ENCODE assay signal across 19 mouse cellular contexts in the genomic region with DNA sequence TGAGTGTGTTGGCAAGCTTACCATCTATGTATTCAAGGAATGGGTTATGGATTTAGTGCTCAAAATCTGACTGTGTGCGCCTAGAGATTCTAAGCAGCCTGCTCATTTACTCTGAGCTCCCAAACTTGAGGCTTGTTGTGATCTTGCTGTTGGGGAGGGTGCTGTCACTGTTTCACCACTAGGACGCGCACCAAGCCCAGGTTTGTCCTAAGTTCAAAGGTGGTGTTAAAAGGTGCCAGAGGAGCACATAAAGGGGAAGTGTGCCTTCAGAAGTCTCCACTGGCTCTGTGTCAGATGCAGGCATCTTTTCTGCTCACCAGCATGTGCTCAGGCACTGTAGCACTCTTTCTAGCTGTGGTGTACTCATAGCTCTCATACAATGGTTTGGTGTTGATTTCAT. TPM values are rescaled to one million over a fixed set of nuclear protein-coding genes. Genes with fewer than 3 reads are reported as not detected.
DNase-seq lines count a peak whose midpoint lies in the region; ATAC-seq and TF ChIP-seq lines count a peak whose summit lies in the region.
"Had no signal": no experiment of that assay in that cellular context is flagged by ENCODE, and none has a peak within 500 bp of the region (broad histone marks: within the 10 kb centered on the region; RNA-seq: fewer than 3 reads in every experiment).

No protein-coding gene starts in this region.

- no peak for ATAC-seq in midbrain, embryonic 13.5 days
- ATAC-seq: forebrain, embryonic 14.5 days; intestine, embryonic 15.5 days; midbrain, embryonic 16.5 days had no signal

- no peak overlapping the region for H3K4me3 ChIP-seq in ES-Bruce4 (ENCODE audit: low read depth, low read length)
- H3K4me3 ChIP-seq in midbrain, embryonic 13.5 days (replicated peaks) = no peak overlapping the region
- H3K4me3 ChIP-seq: gastrocnemius, adult 2 months; intestine, embryonic 15.5 days; neural tube, embryonic 13.5 days had no signal

- no peak for TF ChIP-seq EP300 in ES-Bruce4 (IDR thresholded peaks at IDR 0.05; ENCODE audit: insufficient read depth, low read depth, low read length)

- peak; percentile 1 to 5 for DNase-seq in kidney, postnatal 4 days
- DNase-seq in kidney, adult 18-20 months = no peak
- DNase-seq in lung, postnatal 36 days = peak; percentile 10
- DNase-seq in thymus, postnatal 14 days = peak; percentile 42
- no peak for DNase-seq in urinary bladder, adult 2 months (ENCODE audit: low spot score)
- DNase-seq in embryo, embryonic 9.5 days (ENCODE audit: extremely low spot score) = no peak
- DNase-seq: cerebellum, adult 11 months; gastrocnemius, adult 2 months had no signal

- no peaks in the 10 kb centered on the region for H3K36me3 ChIP-seq in ES-Bruce4 (ENCODE audit: control insufficient read depth, insufficient read depth, low read length, poor library complexity, severe bottlenecking)
- H3K36me3 ChIP-seq in midbrain, embryonic 13.5 days = no peaks in the 10 kb centered on the region
- H3K36me3 ChIP-seq: intestine, embryonic 15.5 days; neural tube, embryonic 13.5 days had no signal

- H3K4me2 ChIP-seq in midbrain, embryonic 13.5 days (replicated peaks) = no peak overlapping the region
- H3K4me2 ChIP-seq: intestine, embryonic 15.5 days; neural tube, embryonic 13.5 days had no signal

- TF ChIP-seq POLR2A in ES-Bruce4 (IDR thresholded peaks at IDR 0.05; ENCODE audit: insufficient read depth, low read length) = no peak

- 62% methylated on average over 3 of the region's 3 CpGs for WGBS in midbrain, embryonic 13.5 days

- H3K27ac ChIP-seq in ES-Bruce4 (ENCODE audit: insufficient read depth, low read length) = no peak overlapping the region
- no peak overlapping the region for H3K27ac ChIP-seq in midbrain, embryonic 13.5 days
- H3K27ac ChIP-seq: gastrocnemius, adult 2 months; intestine, embryonic 15.5 days; neural tube, embryonic 13.5 days had no signal

- no peak overlapping the region for H3K9ac ChIP-seq in ES-Bruce4 (ENCODE audit: low read depth, poor library complexity, severe bottlenecking)
- H3K9ac ChIP-seq in midbrain, embryonic 13.5 days (replicated peaks) = no peak overlapping the region
- H3K9ac ChIP-seq: intestine, embryonic 15.5 days; neural tube, embryonic 13.5 days had no signal

- no peaks in the 10 kb centered on the region for H3K4me1 ChIP-seq in ES-Bruce4 (ENCODE audit: control insufficient read depth, insufficient read depth, low read length)
- H3K4me1 ChIP-seq in midbrain, embryonic 13.5 days (replicated peaks) = no peaks in the 10 kb centered on the region
- H3K4me1 ChIP-seq: intestine, embryonic 15.5 days; neural tube, embryonic 13.5 days had no signal

- no peaks in the 10 kb centered on the region for H3K27me3 ChIP-seq in ES-Bruce4 (ENCODE audit: control insufficient read depth, insufficient read depth, low read length, poor library complexity, severe bottlenecking)
- no peaks in the 10 kb centered on the region for H3K27me3 ChIP-seq in midbrain, embryonic 13.5 days
- H3K27me3 ChIP-seq: intestine, embryonic 15.5 days; neural tube, embryonic 13.5 days had no signal

- no peaks in the 10 kb centered on the region for H3K9me3 ChIP-seq in ES-Bruce4 (replicated peaks; ENCODE audit: control insufficient read depth, insufficient read depth, low read length, poor library complexity, severe bottlenecking)
- no peaks in the 10 kb centered on the region for H3K9me3 ChIP-seq in midbrain, embryonic 13.5 days
- H3K9me3 ChIP-seq: intestine, embryonic 15.5 days; neural tube, embryonic 13.5 days had no signal

- TF ChIP-seq CTCF in ES-Bruce4 (IDR thresholded peaks at IDR 0.05; ENCODE audit: low read depth, low read length) = peak; percentile 36

RNA-seq across cellular contexts. Expression of a gene that starts 8.0 kb away (rescaled TPM):
- polyA plus RNA-seq in ES-Bruce4 (2011; ENCODE audit: insufficient read depth, insufficient read length, low read depth, missing spikeins) = not detected in 2 replicates
- polyA plus RNA-seq in urinary bladder, adult 2 months (2012; rRNA removed) = not detected in 2 replicates
- polyA plus RNA-seq in midbrain, embryonic 13.5 days (2015; fragmentation: Nextera tagmentation; extraction: Ambion mirVana) = not detected in 2 replicates
- polyA plus RNA-seq: forebrain, embryonic 14.5 days; hindbrain, embryonic 11.5 days; intestine, embryonic 15.5 days; large intestine, adult 2 months; limb, embryonic 14.5 days; midbrain, embryonic 16.5 days; neural tube, embryonic 13.5 days; small intestine, adult 2 months; testis, adult 2 months had no signal

RNA-seq across cellular contexts. Expression of a gene that starts 39.9 kb away (rescaled TPM):
- not detected in 2 replicates for polyA plus RNA-seq in ES-Bruce4 (2011; ENCODE audit: insufficient read depth, insufficient read length, low read depth, missing spikeins)
- polyA plus RNA-seq in urinary bladder, adult 2 months (2012; rRNA removed) = not detected in 2 replicates
- not detected in 2 replicates for polyA plus RNA-seq in midbrain, embryonic 13.5 days (2015; fragmentation: Nextera tagmentation; extraction: Ambion mirVana)
- polyA plus RNA-seq: forebrain, embryonic 14.5 days; hindbrain, embryonic 11.5 days; intestine, embryonic 15.5 days; large intestine, adult 2 months; limb, embryonic 14.5 days; midbrain, embryonic 16.5 days; neural tube, embryonic 13.5 days; small intestine, adult 2 months; testis, adult 2 months had no signal

Comparison
In these comparisons a context has a peak if more than half of its experiments do, and no peak if none do; other contexts are left out.
1. DNase-seq: peak in kidney, postnatal 4 days (2 of 2), lung, postnatal 36 days (single experiment) and thymus, postnatal 14 days (single experiment); none in kidney, adult 18-20 months (single experiment), urinary bladder, adult 2 months (single experiment) and embryo, embryonic 9.5 days (single experiment).